Comparison of ENCODE assay signal across 20 mouse cellular contexts in genomic region chr7:110555260-110555659, GRCm38 (mm10). TPM values are rescaled to one million over a fixed set of nuclear protein-coding genes. Genes with fewer than 3 reads are reported as not detected.
A peak's percentile ranks its signal among the peaks of the same experiment; 100 is the strongest.
DNase-seq lines count a peak whose midpoint lies in the region; ATAC-seq and TF ChIP-seq lines count a peak whose summit lies in the region.
"Had no signal": no experiment of that assay in that cellular context is flagged by ENCODE, and none has a peak within 500 bp of the region (broad histone marks: within the 10 kb centered on the region; RNA-seq: fewer than 3 reads in every experiment).

No protein-coding gene starts in this region.

- no peaks in the 10 kb centered on the region for H3K36me3 ChIP-seq in kidney, adult 2 months (ENCODE audit: control insufficient read depth, insufficient read depth, low read length)
- no peaks in the 10 kb centered on the region for H3K36me3 ChIP-seq in intestine, embryonic 15.5 days
- H3K36me3 ChIP-seq: embryonic facial prominence, embryonic 12.5 days; liver, embryonic 12.5 days had no signal

- no peak for TF ChIP-seq CTCF in kidney, adult 2 months (conservative IDR thresholded peaks at IDR 0.05; ENCODE audit: insufficient read depth, insufficient read length, low read depth, low read length)

- DNase-seq in kidney, adult 2 months = peak; percentile 10
- no peak for DNase-seq in kidney, adult 18-20 months
- peak; percentile 18 to 24 for DNase-seq in right cerebral cortex, adult 2 months (ENCODE audit: low spot score in 2 of 2)
- DNase-seq in right cerebral cortex, postnatal 10 days (ENCODE audit: low spot score in 2 of 2) = no peak
- DNase-seq in layer of hippocampus, adult 9-10 months (ENCODE audit: low spot score) = peak; percentile 35
- DNase-seq in cerebellum, adult 11-12 months = no peak
- DNase-seq: adrenal gland, adult 2 months; cerebellum, postnatal 10 days; gastrocnemius, postnatal 36 days; heart, postnatal 4 days; lung, embryonic 14.5 days; spleen, adult 18-20 months had no signal

- peaks cover 8% of the 10 kb centered on the region for H3K4me1 ChIP-seq in kidney, adult 2 months (ENCODE audit: control insufficient read depth, insufficient read depth, low read length)
- no peaks in the 10 kb centered on the region for H3K4me1 ChIP-seq in intestine, embryonic 15.5 days (replicated peaks)
- H3K4me1 ChIP-seq: hindbrain, embryonic 15.5 days had no signal

- ATAC-seq in intestine, embryonic 15.5 days = no peak
- ATAC-seq: forebrain, embryonic 14.5 days; liver, embryonic 12.5 days had no signal

- WGBS in kidney, adult 2 months = 69% methylated on average over 1 of the region's 1 CpGs
- 93% methylated on average over 1 of the region's 1 CpGs for WGBS in intestine, embryonic 15.5 days

- H3K27me3 ChIP-seq in kidney, adult 2 months (replicated peaks; ENCODE audit: control insufficient read depth, insufficient read depth, low read length) = no peaks in the 10 kb centered on the region
- no peaks in the 10 kb centered on the region for H3K27me3 ChIP-seq in intestine, embryonic 15.5 days (replicated peaks)
- H3K27me3 ChIP-seq: embryonic facial prominence, embryonic 12.5 days; heart, embryonic 15.5 days; hindbrain, embryonic 15.5 days; liver, embryonic 12.5 days had no signal

- no peak for TF ChIP-seq POLR2A in kidney, adult 2 months (IDR thresholded peaks at IDR 0.05; ENCODE audit: low read depth, low read length)

- H3K4me2 ChIP-seq in intestine, embryonic 15.5 days (replicated peaks) = no peak overlapping the region
- H3K4me2 ChIP-seq: embryonic facial prominence, embryonic 12.5 days; heart, embryonic 15.5 days; hindbrain, embryonic 15.5 days; liver, embryonic 12.5 days; lung, embryonic 14.5 days had no signal

- no peak overlapping the region for H3K9ac ChIP-seq in intestine, embryonic 15.5 days
- H3K9ac ChIP-seq: embryonic facial prominence, embryonic 12.5 days; heart, embryonic 15.5 days; hindbrain, embryonic 15.5 days; liver, embryonic 12.5 days; lung, embryonic 14.5 days had no signal

- no peaks in the 10 kb centered on the region for H3K9me3 ChIP-seq in intestine, embryonic 15.5 days
- H3K9me3 ChIP-seq: embryonic facial prominence, embryonic 12.5 days; heart, embryonic 15.5 days; hindbrain, embryonic 15.5 days; liver, embryonic 12.5 days; midbrain, embryonic 10.5 days had no signal

- no peak overlapping the region for H3K4me3 ChIP-seq in kidney, adult 2 months (ENCODE audit: insufficient read depth, low read depth, low read length)
- no peak overlapping the region for H3K4me3 ChIP-seq in intestine, embryonic 15.5 days (replicated peaks)
- H3K4me3 ChIP-seq: embryonic facial prominence, embryonic 12.5 days; heart, embryonic 15.5 days; hindbrain, embryonic 15.5 days; liver, embryonic 12.5 days; midbrain, embryonic 10.5 days had no signal

- no peak overlapping the region for H3K27ac ChIP-seq in kidney, adult 2 months (ENCODE audit: insufficient read depth, low read depth, low read length)
- H3K27ac ChIP-seq in intestine, embryonic 15.5 days = no peak overlapping the region
- H3K27ac ChIP-seq: embryonic facial prominence, embryonic 12.5 days; heart, embryonic 15.5 days; hindbrain, embryonic 15.5 days; liver, embryonic 12.5 days; macrophage; midbrain, embryonic 10.5 days had no signal

RNA-seq across cellular contexts. Expression of gene Sbf2, which starts 59.5 kb away (rescaled TPM):
- 23.3 and 24.9 TPM in 2 replicates for polyA plus RNA-seq in kidney, adult 2 months (2012; rRNA removed)
- 33.7 and 33.9 TPM in 2 replicates for polyA plus RNA-seq in intestine, embryonic 15.5 days (2015; fragmentation: Nextera tagmentation; extraction: Ambion mirVana)

Comparison
In these comparisons a context has a peak if more than half of its experiments do, and no peak if none do; other contexts are left out.
1. DNase-seq: peak in kidney, adult 2 months (single experiment), right cerebral cortex, adult 2 months (2 of 2) and layer of hippocampus, adult 9-10 months (single experiment); none in kidney, adult 18-20 months (single experiment), right cerebral cortex, postnatal 10 days (0 of 2) and cerebellum, adult 11-12 months (single experiment).